Mouse (Mus musculus) hematopoietic multipotent progenitor cell, adult 10-12 weeks (in vitro differentiated cells): ENCODE measurements around the gene Aldh3a1. TPM values are rescaled to one million over a fixed set of nuclear protein-coding genes. Genes with fewer than 3 reads are reported as not detected.

Experiments
- polyA plus RNA-seq: library from polyadenylated mRNA; stranded (reverse); fragments of >175 nt; gene quantifications from 2 replicates; pipeline ENCODE4 v1.2.3, GENCODE M21; 2012; ENCODE audit warnings: low replicate concordance

The Aldh3a1 gene
- polyA plus RNA-seq, result not detected in 2 replicates

DNA sequence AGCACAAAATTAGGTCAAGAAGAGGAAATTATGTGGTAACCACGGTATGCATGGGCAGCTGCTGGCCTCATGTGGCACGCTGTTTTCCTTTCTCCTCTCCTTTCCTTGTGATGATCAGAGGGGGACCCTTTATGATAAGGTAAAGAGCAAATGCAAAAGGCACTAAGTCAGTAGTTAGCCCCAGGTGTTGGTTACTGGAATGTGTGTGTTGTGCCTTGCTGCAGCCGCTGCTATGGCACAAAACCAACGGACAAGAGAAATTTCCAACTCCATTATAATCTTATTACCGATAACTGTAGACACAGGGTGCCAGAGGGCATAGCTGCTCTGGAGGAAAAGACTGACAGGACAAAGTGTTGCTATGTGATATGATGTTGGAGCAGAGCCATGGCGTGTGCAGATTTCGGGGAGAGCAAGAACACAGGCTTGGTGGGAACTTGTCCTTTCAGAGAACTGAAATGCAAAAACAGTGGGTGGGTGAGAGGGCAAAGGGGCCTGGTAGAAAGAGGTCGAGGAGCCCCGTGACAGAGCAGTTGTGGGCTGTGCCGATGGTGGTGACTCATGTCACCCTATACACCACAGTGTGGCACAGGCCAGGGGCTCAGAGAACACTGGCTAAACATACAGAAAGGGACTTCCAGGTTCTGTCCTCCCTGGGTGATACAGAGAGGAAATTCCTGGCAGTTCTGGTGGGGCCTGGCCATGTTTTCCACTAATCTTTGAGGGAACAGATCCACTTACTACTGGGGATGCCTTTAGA is at the start of gene Aldh3a1:
Gene Aldh3a1, plus strand, starts transcription at position 51 of the 760 bp plus-strand sequence.

DNA sequence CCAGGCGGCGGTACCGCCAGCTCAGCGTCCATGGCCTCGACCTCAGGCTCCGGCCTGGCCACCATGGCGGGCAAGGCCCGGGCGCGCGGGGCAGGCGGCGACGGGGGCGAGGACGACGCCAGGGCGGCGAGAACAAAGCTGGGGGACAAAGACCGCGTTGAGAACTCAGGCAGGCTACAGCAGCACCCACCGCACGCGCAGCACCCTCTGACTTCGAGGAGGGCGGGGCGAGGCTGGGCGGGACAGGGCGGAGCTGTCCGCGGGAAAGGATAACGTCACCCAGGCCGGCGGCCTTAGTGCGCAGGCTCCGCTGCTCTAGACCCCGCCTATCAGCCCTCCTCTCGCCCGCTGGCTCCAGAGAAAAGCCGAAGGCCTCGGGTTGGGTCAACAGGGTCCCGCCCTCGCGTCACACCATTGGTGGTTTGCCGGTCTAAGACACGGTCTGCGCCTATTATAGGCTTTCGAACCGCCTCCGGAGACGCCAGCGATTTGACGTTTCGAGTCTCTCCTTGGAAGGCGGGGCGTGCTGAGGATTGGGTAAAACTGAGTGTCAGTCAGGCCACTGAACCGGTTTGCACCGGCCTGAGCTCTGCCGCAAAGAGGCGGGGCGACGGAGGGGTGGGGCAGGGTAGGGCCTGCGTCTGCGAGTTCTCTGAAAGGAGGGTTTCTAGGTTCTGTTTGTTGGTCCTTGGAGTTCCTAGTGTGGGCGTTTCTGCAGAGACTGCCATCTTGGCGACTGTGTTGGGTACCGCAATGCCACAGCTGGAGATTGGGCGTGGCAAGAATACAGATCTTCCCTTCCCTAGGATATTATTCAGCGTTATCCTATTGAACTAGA is 32.3 kb upstream of the Aldh3a1 start, which contains the start of gene Usp22:
Gene Usp22, minus strand, starts transcription at position 235 of the 838 bp plus-strand sequence.

DNA sequence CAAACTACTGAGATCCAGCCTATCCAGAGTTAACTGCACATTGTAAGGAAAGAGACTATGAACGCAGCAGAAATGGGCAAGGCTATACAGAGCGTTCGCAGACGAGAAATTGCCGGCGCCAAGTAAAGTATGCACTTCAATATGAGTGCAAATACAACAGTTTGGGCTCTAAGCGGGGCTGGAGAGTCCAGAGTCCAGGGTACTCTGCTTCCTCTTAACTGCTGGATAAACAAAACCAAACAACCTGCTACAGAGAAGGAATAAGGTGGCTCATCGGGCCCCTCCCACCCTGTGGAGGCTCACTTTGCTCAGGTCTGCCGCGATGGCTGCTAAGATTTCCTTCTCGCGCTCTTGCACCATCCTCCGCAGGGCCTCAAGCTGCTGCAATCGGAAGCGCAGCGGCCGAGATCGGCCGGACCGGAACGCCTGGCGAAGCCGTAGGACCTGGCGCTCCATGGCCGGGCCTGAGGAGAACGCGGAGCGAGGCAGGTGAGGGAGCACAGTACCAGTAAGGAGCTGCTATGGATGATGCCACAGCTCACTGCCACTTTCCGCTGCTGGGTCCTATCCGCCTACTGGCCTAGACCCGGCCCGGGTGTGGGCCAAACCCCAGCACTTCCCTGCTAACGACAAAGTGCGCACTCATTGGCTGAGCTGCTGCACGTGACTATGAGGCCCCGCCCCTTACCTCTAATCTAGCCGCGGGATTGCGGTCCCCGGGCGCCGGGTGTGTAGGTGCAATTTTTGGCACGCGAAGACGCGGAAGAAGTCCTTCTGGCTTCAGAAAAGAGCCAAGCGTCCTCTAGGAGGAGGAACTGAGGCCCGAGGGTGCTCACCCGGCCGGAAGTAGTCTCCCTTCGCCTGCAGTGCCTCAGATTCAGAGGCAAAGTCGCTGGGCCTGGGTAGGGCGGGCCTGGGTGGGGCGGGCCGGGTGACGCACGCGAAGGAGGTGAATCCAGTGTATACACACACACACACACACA is 59.5 kb downstream of the Aldh3a1 start, which contains the start of gene Aldh3a2:
Gene Aldh3a2, minus strand, starts transcription at position 914 of the 983 bp plus-strand sequence.

Other genes starting within 250 kb of the Aldh3a1 start
- not detected in 2 replicates for gene Kcnj12, start 185.0 kb upstream of the Aldh3a1 start, polyA plus RNA-seq
- gene Tnfrsf13b, start 80.8 kb upstream of the Aldh3a1 start, polyA plus RNA-seq, result 524 and 887 TPM in 2 replicates
- gene Usp22, start 32.5 kb upstream of the Aldh3a1 start, polyA plus RNA-seq, result 20.9 and 27.6 TPM in 2 replicates
- 15.0 and 22.0 TPM in 2 replicates for gene Aldh3a2, start 59.9 kb downstream of the Aldh3a1 start, polyA plus RNA-seq
- gene Slc47a2, start 135.3 kb downstream of the Aldh3a1 start, polyA plus RNA-seq, result not detected in 2 replicates
- not detected in 2 replicates for gene Slc47a1, start 170.8 kb downstream of the Aldh3a1 start, polyA plus RNA-seq
- not detected in 2 replicates for gene Rnf112, start 246.6 kb downstream of the Aldh3a1 start, polyA plus RNA-seq